Mouse (Mus musculus) MEL (cell line): Measurements from ENCODE around the gene Gnas. TPM values are rescaled to one million over a fixed set of nuclear protein-coding genes. Genes with fewer than 3 reads are reported as not detected.

ENCODE experiments used
- DNase-seq: peaks from one replicate; pipeline ENCODE4 v3.0.0; 2011; ENCODE audit warnings: low read depth, low spot score
- H3K27ac ChIP-seq: 2 replicates; pipeline ENCODE4 v1.5.1; 2012; ENCODE audit warnings: low read depth, mild to moderate bottlenecking, control low read depth, low read length, moderate library complexity; ENCODE audit not compliant: control insufficient read depth
- H3K27me3 ChIP-seq, 2 experiments: fragments of 150-350 bp in 1 of 2; sonication (generic) in 1 of 2; 2 replicates each; pipeline ENCODE4 v1.6.1; 2012; ENCODE audit warnings: low read length in 2 of 2, mild to moderate bottlenecking in 2 of 2, improper control_type of control experiment in 1 of 2, moderate library complexity in 1 of 2; ENCODE audit not compliant: insufficient read depth in 2 of 2, control insufficient read depth in 1 of 2
- H3K36me3 ChIP-seq, 2 experiments: 2 replicates each; pipeline ENCODE4 v1.6.1; 2012 to 2014; ENCODE audit warnings: low read length in 2 of 2, improper control_type of control experiment in 1 of 2, inconsistent platforms in 1 of 2, mild to moderate bottlenecking in 1 of 2; ENCODE audit not compliant: insufficient read depth in 2 of 2, control insufficient read depth in 1 of 2
- H3K4me1 ChIP-seq, 2 experiments: fragments of 150-350 bp in 1 of 2; sonication (generic) in 1 of 2; 2 replicates each; pipeline ENCODE4 v1.6.1; 2012; ENCODE audit warnings: low read length in 2 of 2, improper control_type of control experiment in 1 of 2, mild to moderate bottlenecking in 1 of 2; ENCODE audit not compliant: insufficient read depth in 2 of 2, control insufficient read depth in 1 of 2
- H3K4me3 ChIP-seq, 2 experiments: fragments of 150-350 bp in 1 of 2; sonication (generic) in 1 of 2; 2 replicates each; pipeline ENCODE4 v1.5.1; 2012; ENCODE audit warnings: low read depth in 2 of 2, low read length in 2 of 2, mild to moderate bottlenecking in 2 of 2, moderate library complexity in 2 of 2, control low read depth in 1 of 2, improper control_type of control experiment in 1 of 2; ENCODE audit not compliant: control insufficient read depth in 1 of 2, insufficient read depth in 1 of 2
- H3K79me2 ChIP-seq: 2 replicates; pipeline ENCODE4 v1.6.1; 2012; ENCODE audit warnings: mild to moderate bottlenecking, low read length, moderate library complexity; ENCODE audit not compliant: control insufficient read depth, poor library complexity, insufficient read depth
- H3K9ac ChIP-seq: 2 replicates; pipeline ENCODE4 v1.6.1; 2012; ENCODE audit warnings: low read depth, mild to moderate bottlenecking, control low read depth, low read length, moderate library complexity; ENCODE audit not compliant: control insufficient read depth, poor library complexity, severe bottlenecking
- H3K9me3 ChIP-seq: fragments of 150-350 bp; sonication (generic); replicated peaks from 2 replicates; pipeline ENCODE4 v1.6.1; 2012; ENCODE audit warnings: mild to moderate bottlenecking, low read length, improper control_type of control experiment, moderate library complexity; ENCODE audit not compliant: insufficient read depth
- CHD1 ChIP-seq: IDR thresholded peaks from 2 replicates; pipeline ENCODE4 v1.6.1; 2012; ENCODE audit warnings: low read depth, mild to moderate bottlenecking, inconsistent platforms, low read length, improper control_type of control experiment
- CHD2 ChIP-seq: IDR thresholded peaks from 2 replicates; pipeline ENCODE4 v1.6.1; 2011; ENCODE audit warnings: low read length, improper control_type of control experiment
- ELF1 ChIP-seq: IDR thresholded peaks from 2 replicates; pipeline ENCODE4 v1.6.1; 2014; ENCODE audit warnings: low read depth, mild to moderate bottlenecking, inconsistent platforms, low read length, improper control_type of control experiment, moderate library complexity
- EP300 ChIP-seq, 2 experiments: IDR thresholded peaks; 2 replicates each; pipeline ENCODE4 v1.6.1; 2011; ENCODE audit warnings: improper control_type of control experiment in 2 of 2, low read length in 2 of 2, low read depth in 1 of 2, mild to moderate bottlenecking in 1 of 2
- ETS1 ChIP-seq: IDR thresholded peaks from 2 replicates; pipeline ENCODE4 v1.6.1; 2012; ENCODE audit warnings: low read depth, mild to moderate bottlenecking, inconsistent platforms, low read length, improper control_type of control experiment, moderate library complexity
- GATA1 ChIP-seq: IDR thresholded peaks from 2 replicates; pipeline ENCODE4 v1.6.1; 2011; ENCODE audit warnings: low read depth, low read length, improper control_type of control experiment
- JUND ChIP-seq: IDR thresholded peaks from 2 replicates; pipeline ENCODE4 v1.6.1; 2011; ENCODE audit warnings: low read depth, mild to moderate bottlenecking, improper control_type of control experiment, low read length
- MAFK ChIP-seq: IDR thresholded peaks from 2 replicates; pipeline ENCODE4 v1.6.1; 2011; ENCODE audit warnings: low read depth, mild to moderate bottlenecking, low read length, improper control_type of control experiment, borderline replicate concordance
- MAX ChIP-seq: IDR thresholded peaks from 2 replicates; pipeline ENCODE4 v1.6.1; 2011; ENCODE audit warnings: low read length, improper control_type of control experiment
- MEF2A ChIP-seq: IDR thresholded peaks from 2 replicates; pipeline ENCODE4 v1.6.1; 2014; ENCODE audit warnings: low read depth, mild to moderate bottlenecking, inconsistent platforms, low read length, improper control_type of control experiment; ENCODE audit not compliant: poor library complexity, insufficient replicate concordance, severe bottlenecking; ENCODE audit errors: extremely low read depth
- MYB ChIP-seq: IDR thresholded peaks from 2 replicates; pipeline ENCODE4 v1.6.1; 2011; ENCODE audit warnings: mild to moderate bottlenecking, low read depth, low read length, improper control_type of control experiment
- POLR2A ChIP-seq, 2 experiments: IDR thresholded peaks; 2 replicates each; pipeline ENCODE4 v1.6.1; 2011 to 2012; ENCODE audit warnings: low read length in 2 of 2, mild to moderate bottlenecking in 2 of 2, control low read depth in 1 of 2, improper control_type of control experiment in 1 of 2, low read depth in 1 of 2, moderate library complexity in 1 of 2; ENCODE audit not compliant: control insufficient read depth in 1 of 2, insufficient read depth in 1 of 2, poor library complexity in 1 of 2
- POLR2AphosphoS2 ChIP-seq: IDR thresholded peaks from 2 replicates; pipeline ENCODE4 v1.6.1; 2011; ENCODE audit warnings: low read length, improper control_type of control experiment
- POLR2AphosphoS5 ChIP-seq: IDR thresholded peaks from 2 replicates; pipeline ENCODE4 v1.6.1; 2012; ENCODE audit warnings: low read depth, borderline replicate concordance, mild to moderate bottlenecking, inconsistent platforms, low read length, moderate library complexity, mixed read lengths
- SIN3A ChIP-seq: IDR thresholded peaks from 2 replicates; pipeline ENCODE4 v1.6.1; 2012; ENCODE audit warnings: low read length, improper control_type of control experiment, inconsistent platforms
- TAL1 ChIP-seq: IDR thresholded peaks from 2 replicates; pipeline ENCODE4 v1.6.1; 2012; ENCODE audit warnings: mild to moderate bottlenecking, inconsistent platforms, low read length, moderate library complexity, mixed read lengths
- UBTF ChIP-seq: IDR thresholded peaks from 2 replicates; pipeline ENCODE4 v1.6.1; 2012; ENCODE audit warnings: low read depth, mild to moderate bottlenecking, inconsistent platforms, low read length, improper control_type of control experiment, moderate library complexity, borderline replicate concordance; ENCODE audit not compliant: insufficient read depth
- ZC3H11A ChIP-seq: IDR thresholded peaks from 2 replicates; pipeline ENCODE4 v1.6.1; 2012; ENCODE audit warnings: low read depth, mild to moderate bottlenecking, inconsistent platforms, low read length, improper control_type of control experiment
- ZKSCAN1 ChIP-seq: IDR thresholded peaks from 2 replicates; pipeline ENCODE4 v1.6.1; 2012; ENCODE audit warnings: low read depth, mild to moderate bottlenecking, inconsistent platforms, low read length, improper control_type of control experiment, moderate library complexity
- ZNF384 ChIP-seq: IDR thresholded peaks from 2 replicates; pipeline ENCODE4 v1.6.1; 2012; ENCODE audit warnings: low read depth, mild to moderate bottlenecking, inconsistent platforms, low read length, improper control_type of control experiment
- polyA plus RNA-seq, 2 experiments: library from polyadenylated mRNA; stranded (reverse) in 1 of 2; unstranded in 1 of 2; fragments of >175 nt in 1 of 2; fragments of >200 nt in 1 of 2; gene quantifications; 2 replicates each; pipeline versions ENCODE4 v1.2.1 to v1.2.4; 2012; ENCODE audit warnings: low replicate concordance in 2 of 2, low read depth in 1 of 2; ENCODE audit not compliant: insufficient read length in 2 of 2, insufficient read depth in 1 of 2, missing spikeins in 1 of 2
- total RNA-seq: library from RNA; depleted of rRNA; stranded (reverse); fragments of 300-350 nt; gene quantifications from 2 replicates; pipeline ENCODE4 v1.2.3, GENCODE M21; 2012

Gnas gene
- total and polyA plus RNA-seq, 3 experiments: 273 to 447 (median 383) TPM

DNA sequence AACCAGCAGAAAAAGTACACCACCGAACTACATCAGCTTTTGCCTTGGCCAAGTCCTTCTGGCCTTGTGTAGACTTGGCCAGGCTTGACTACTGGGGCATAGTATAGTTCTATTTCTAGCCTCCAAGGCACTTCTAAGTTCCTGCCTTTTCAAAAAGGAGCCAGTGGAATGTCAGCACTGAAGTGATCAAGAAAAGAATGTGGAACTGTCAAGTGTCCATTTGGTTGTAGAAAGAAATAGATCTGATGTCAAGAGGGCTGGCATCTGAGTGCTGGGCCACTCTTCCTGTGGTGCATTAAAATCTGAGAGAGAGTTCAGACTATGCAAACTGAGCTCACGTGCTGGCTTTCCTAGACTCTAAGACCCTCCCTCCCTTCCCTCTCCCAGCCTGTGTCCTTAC, 10.2 kb upstream of the Gnas start:
- Histone ChIP-seq H3K9me3 (no peaks in the 10 kb centered on the region), H3K4me1 (no peaks in the 10 kb centered on the region), H3K79me2 (no peaks in the 10 kb centered on the region), H3K27ac (no peak overlapping the region), H3K4me3 (no peak overlapping the region), H3K9ac (no peak overlapping the region), H3K36me3 (no peaks in the 10 kb centered on the region), H3K27me3 (no peaks in the 10 kb centered on the region)
- no peak for TF ChIP-seq GATA1
- TF ChIP-seq ZC3H11A: no peak
- no peak for TF ChIP-seq CHD1
- no peak for TF ChIP-seq ZNF384
- TF ChIP-seq TAL1: no peak
- no peak for TF ChIP-seq POLR2AphosphoS5
- TF ChIP-seq JUND: no peak
- no peak for TF ChIP-seq SIN3A
- no peak for TF ChIP-seq MYB
- no peak for DNase-seq

DNA sequence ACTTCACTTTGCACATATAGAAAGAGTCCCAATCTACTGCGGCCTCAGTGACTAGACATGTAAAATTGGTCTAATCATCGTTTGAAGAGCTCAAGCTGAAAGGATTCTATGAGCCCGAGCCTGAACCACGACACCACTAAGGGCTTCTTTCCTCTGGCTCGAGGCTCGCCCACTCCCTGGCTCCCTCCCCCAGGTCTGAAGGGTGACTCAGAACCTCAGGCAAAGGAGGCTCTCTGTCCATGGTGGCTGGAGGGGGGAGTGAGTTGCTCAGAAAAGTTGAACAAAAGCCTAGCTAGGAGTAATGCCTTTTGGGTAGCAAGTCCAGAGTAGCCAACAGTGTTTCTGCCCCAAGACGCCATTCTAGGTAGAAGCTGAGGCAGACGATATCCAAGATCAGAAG, 4.3 kb upstream of the Gnas start:
- no peak for TF ChIP-seq ETS1
- no peak for TF ChIP-seq MAFK
- TF ChIP-seq MAX: no peak
- no peak for TF ChIP-seq UBTF
- no peak for TF ChIP-seq ZKSCAN1
- TF ChIP-seq JUND: no peak
- TF ChIP-seq CHD1: no peak
- no peak for TF ChIP-seq MEF2A
- no peak for TF ChIP-seq POLR2A (IDR thresholded peaks at IDR 0.05; ENCODE audit: control insufficient read depth in 1 of 2, insufficient read depth in 1 of 2, low read depth in 1 of 2, low read length in 2 of 2, poor library complexity in 1 of 2)
- TF ChIP-seq ZC3H11A: no peak
- no peak for TF ChIP-seq POLR2AphosphoS2
- TF ChIP-seq EP300 (IDR thresholded peaks at IDR 0.05; ENCODE audit: low read depth in 1 of 2, low read length in 2 of 2): no peak
- no peak for TF ChIP-seq ELF1
- TF ChIP-seq CHD2: no peak
- H3K27ac ChIP-seq: no peak overlapping the region
- H3K9ac ChIP-seq: no peak overlapping the region
- H3K9me3 ChIP-seq: no peaks in the 10 kb centered on the region
- H3K4me1 ChIP-seq: no peaks in the 10 kb centered on the region
- no peaks in the 10 kb centered on the region for H3K79me2 ChIP-seq
- H3K36me3 ChIP-seq: no peaks in the 10 kb centered on the region
- no peak overlapping the region for H3K4me3 ChIP-seq
- H3K27me3 ChIP-seq: no peaks in the 10 kb centered on the region
- no peak for DNase-seq
